Mouse (Mus musculus): Measurements from ENCODE around the gene Klk13.

Gene Klk13

DNA sequence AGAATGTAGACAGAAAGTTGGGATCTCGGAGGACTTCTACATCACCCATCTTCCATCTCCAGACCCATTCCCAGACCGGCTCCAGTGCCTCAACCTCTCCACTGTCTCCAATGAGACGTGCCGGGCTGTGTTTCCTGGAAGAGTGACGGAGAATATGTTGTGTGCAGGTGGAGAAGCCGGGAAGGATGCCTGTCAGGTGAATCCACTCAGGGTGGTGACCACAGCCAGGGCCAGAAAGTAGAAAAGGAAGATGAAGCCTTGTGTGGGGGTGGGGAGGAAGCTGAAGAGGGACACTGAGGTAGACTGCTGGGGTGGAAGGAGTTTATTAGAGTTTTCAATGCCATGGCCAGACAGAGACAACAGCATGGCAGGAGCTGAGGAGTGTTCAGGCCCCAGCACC is 59.5 kb downstream of the Klk13 start:
- DNase-seq (ENCODE audit: low spot score): no peak

DNA sequence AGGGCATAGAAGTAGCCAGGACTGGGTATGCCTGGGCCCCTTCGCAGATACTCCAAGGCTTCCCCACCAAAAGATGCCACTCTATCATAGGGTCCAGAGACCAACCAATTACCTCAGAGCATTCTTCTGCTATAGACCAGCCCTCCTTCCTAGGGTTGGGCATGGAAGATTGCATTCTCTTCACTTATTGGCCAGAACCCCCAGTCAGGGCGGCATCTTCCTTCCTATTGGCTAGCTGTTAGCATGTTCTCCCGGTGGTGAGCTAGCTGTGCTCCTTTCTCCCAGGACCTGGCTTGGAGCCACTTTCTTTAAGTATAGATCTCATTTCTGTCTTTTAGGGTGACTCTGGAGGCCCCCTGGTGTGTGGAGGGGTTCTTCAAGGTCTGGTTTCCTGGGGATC is 60.5 kb downstream of the Klk13 start:
- DNase-seq (ENCODE audit: low spot score): no peak

- DNase-seq (ENCODE audit: low spot score): no peak
Observed at GRCm38 (mm10) chr7:43774364-43774763, 62.0 kb downstream of the Klk13 start, which contains the start of gene Klk11. Klk11 (plus strand) TSS chr7:43774604.

DNA sequence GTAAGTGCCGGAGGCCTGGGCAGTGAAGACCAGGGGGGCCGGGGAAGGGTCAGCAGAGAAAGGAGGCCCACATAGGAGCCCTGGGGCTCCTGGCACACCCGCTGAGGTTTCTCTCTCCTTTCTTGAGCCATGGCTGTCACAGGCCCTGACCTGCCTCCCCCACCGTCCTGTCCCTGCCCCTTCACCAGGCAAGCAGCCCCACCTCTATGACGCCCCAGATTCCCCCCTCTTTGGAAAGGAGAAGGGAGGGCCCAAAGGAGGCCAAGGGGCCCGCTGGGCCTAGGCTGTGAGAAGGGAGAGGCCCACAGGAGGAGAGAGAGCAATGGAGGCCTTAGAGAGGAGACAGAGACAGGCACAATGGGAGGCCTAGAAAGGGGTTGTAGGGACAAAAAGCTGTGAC is 62.4 kb downstream of the Klk13 start:
- DNase-seq (ENCODE audit: low spot score): no peak

GRCm38 (mm10) chr7:43775311-43776057 is 63.1 kb downstream of the Klk13 start:
- DNase-seq (ENCODE audit: low spot score): no peak

GRCm38 (mm10) chr7:43776506-43776905 is 64.1 kb downstream of the Klk13 start:
- DNase-seq (ENCODE audit: low spot score): no peak
